Mouse (Mus musculus) embryonic facial prominence, embryonic 14.5 days (tissue): Measurements from ENCODE around the gene Nedd9. TPM values are rescaled to one million over a fixed set of nuclear protein-coding genes. Genes with fewer than 3 reads are reported as not detected.

Experiments
- ATAC-seq: fragments of 200-750 bp; cut with Nextera tagmentation; 2 replicates; pipeline ENCODE4 v1.8.0; 2017; ENCODE audit warnings: low read depth, moderate number of reproducible peaks, moderate TSS enrichment
- DNase-seq: peaks from one replicate; pipeline ENCODE4 v3.0.0-alpha.2; 2015; ENCODE audit warnings: low spot score
- H3K27ac ChIP-seq: fragments of 300-500 bp; sonication (generic); replicated peaks from 2 replicates; pipeline ENCODE4 v1.5.1; 2014; ENCODE audit warnings: low read depth, mild to moderate bottlenecking, low read length, moderate library complexity
- H3K27me3 ChIP-seq: fragments of 300-500 bp; sonication (generic); replicated peaks from 2 replicates; pipeline ENCODE4 v1.6.1; 2014; ENCODE audit warnings: low read length; ENCODE audit not compliant: control insufficient read depth, insufficient read depth
- H3K36me3 ChIP-seq: fragments of 300-500 bp; sonication (generic); 2 replicates; pipeline ENCODE4 v1.6.1; 2014; ENCODE audit warnings: low read length, mixed read lengths; ENCODE audit not compliant: control insufficient read depth, insufficient read depth
- H3K4me1 ChIP-seq: fragments of 300-500 bp; sonication (generic); 2 replicates; pipeline ENCODE4 v1.6.1; 2014; ENCODE audit warnings: antibody characterized with exemption, low read length; ENCODE audit not compliant: control insufficient read depth, insufficient read depth
- H3K4me2 ChIP-seq: fragments of 300-500 bp; sonication (generic); 2 replicates; pipeline ENCODE4 v1.6.1; 2014; ENCODE audit warnings: low read depth, mild to moderate bottlenecking, low read length, moderate library complexity, mixed read lengths
- H3K4me3 ChIP-seq: fragments of 300-500 bp; sonication (generic); 2 replicates; pipeline ENCODE4 v1.5.1; 2014; ENCODE audit warnings: low read depth, mild to moderate bottlenecking, low read length
- H3K9ac ChIP-seq: fragments of 300-500 bp; sonication (generic); 2 replicates; pipeline ENCODE4 v1.6.1; 2014; ENCODE audit warnings: low read depth, mild to moderate bottlenecking, low read length, moderate library complexity, mixed read lengths
- H3K9me3 ChIP-seq: fragments of 300-500 bp; sonication (generic); 2 replicates; pipeline ENCODE4 v1.6.1; 2016; ENCODE audit warnings: low read length; ENCODE audit not compliant: control insufficient read depth
- WGBS: fragments of 180-500 bp; shearing (Covaris S2); extraction: QIAGEN DNeasy Blood & Tissue Kit; methylation state at CpG from one replicate; pipeline ENCODE4 v1.1.7; 2014; 5-methylcytosine and 5-hydroxymethylcytosine counted together
- polyA plus RNA-seq: library from polyadenylated mRNA; unstranded; fragments of >200 nt; fragmentation: Nextera tagmentation; extraction: Ambion mirVana; gene quantifications from 2 replicates; pipeline ENCODE4 v1.2.1, GENCODE M21; 2014

Nedd9 gene
- polyA plus RNA-seq, 1 experiment from 2014 or later, result 31.1 TPM

DNA sequence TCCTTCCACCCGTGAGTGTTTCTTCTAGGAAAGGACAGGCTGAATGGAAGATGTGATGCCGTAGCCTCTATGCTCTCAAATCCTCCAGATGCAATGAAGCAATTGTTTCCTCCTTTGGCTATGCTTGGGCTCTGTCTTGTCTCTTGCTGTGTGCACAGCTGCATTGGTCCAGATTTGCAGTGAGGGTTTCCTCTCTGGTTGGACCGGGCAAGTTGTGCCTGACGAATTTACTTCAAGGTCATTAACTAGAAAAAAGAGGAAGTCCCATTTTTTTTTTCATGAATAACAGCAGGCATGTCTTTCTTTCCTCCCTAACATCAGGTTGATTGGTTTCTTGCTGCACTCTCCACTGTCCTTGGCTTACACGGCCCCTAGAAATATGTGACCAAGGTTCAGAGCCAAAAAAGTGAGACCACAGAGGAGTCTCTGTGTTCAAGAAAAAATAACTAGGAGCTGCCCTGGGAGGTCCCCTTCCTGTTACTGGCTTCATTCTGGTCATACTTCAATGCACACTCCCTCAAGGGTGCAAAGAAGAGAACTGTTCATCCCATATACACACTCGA is 84.6 kb downstream of the Nedd9 start:
- no peaks in the 10 kb centered on the region for H3K36me3 ChIP-seq
- H3K9me3 ChIP-seq, result no peaks in the 10 kb centered on the region
- 45% methylated on average over 6 of the region's 6 CpGs for WGBS
- H3K27ac ChIP-seq, result no peak overlapping the region
- DNase-seq, result no peak
- no peak for ATAC-seq
- no peak overlapping the region for H3K4me2 ChIP-seq
- H3K9ac ChIP-seq, result no peak overlapping the region
- H3K4me3 ChIP-seq, result no peak overlapping the region
- no peaks in the 10 kb centered on the region for H3K27me3 ChIP-seq
- 0 out of 2 replicates have a peak, but pooled peaks cover 2% of the 10 kb centered on the region for H3K4me1 ChIP-seq

DNA sequence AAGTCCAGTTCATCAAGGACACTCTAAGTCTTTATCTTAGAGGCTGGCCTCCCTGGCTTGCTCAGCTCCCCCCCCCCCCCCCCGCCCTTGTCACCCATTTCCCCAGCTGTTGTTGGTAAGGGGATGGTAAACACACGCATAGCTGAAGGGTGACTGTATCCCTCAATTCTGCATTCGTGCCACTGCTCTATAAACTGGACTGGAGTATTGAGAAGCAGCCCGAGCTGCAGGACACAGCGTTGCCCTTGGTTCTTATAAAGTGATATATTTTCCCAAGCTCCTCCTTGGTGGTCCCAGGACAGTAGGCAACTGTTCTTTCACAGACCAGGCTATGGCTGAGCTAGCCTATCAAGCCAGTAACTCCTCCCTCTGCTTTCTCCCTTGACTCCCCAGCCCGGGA is 85.4 kb downstream of the Nedd9 start:
- DNase-seq (no peak), ATAC-seq (no peak)
- Histone ChIP-seq H3K4me1 (0 out of 2 replicates have a peak, but pooled peaks cover 2% of the 10 kb centered on the region), H3K27me3 (no peaks in the 10 kb centered on the region), H3K4me3 (no peak overlapping the region), H3K4me2 (no peak overlapping the region), H3K36me3 (no peaks in the 10 kb centered on the region), H3K27ac (no peak overlapping the region), H3K9me3 (no peaks in the 10 kb centered on the region), H3K9ac (no peak overlapping the region)
- 77% methylated on average over 5 of the region's 6 CpGs for WGBS

DNA sequence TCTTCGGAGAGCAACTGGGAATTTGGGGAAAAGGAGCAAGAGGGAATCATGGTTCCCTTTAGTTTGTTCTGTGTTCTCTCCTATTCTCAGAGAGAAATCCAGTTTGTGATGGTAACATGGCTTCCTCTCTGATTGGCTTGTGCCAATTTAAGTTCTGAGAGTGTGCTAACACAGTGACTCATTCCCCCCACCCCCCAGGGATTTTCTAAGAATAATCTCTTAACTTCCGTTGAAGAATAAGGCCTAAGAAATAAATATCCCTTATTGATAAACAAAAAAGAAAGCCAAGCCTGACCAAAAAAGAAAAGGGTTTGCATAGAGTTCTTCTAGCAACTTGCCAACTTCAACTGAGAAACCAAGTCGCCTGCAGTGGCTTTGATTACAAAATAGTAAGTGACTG is 86.9 kb downstream of the Nedd9 start:
- Histone ChIP-seq H3K9ac (no peak overlapping the region), H3K4me1 (0 out of 2 replicates have a peak, but pooled peaks cover 2% of the 10 kb centered on the region), H3K9me3 (no peaks in the 10 kb centered on the region), H3K36me3 (no peaks in the 10 kb centered on the region), H3K4me2 (no peak overlapping the region), H3K4me3 (no peak overlapping the region), H3K27me3 (no peaks in the 10 kb centered on the region), H3K27ac (no peak overlapping the region)
- DNase-seq, result no peak
- WGBS, result 78% methylated on average over 3 of the region's 3 CpGs
- no peak for ATAC-seq

DNA sequence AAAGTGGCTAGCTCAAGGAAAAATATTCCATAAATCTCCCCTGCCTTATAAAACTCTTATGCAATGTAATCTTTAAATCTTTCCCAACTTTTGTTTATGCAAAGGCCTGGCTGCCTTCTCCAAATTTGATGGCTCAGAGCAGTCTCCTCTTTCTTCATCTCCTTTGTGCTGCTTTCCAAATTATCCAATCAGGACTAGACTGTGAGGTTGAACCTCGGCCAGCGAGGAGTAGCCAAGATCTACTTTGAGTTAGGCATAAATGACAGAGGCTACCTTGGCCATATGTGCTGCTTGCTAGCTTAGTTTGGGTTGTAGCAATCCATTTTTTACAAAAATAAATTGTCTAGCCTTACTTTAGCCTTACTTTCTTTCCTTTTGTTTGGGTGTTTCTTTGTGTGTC is 95.0 kb downstream of the Nedd9 start:
- no peaks in the 10 kb centered on the region for H3K27me3 ChIP-seq
- no peak overlapping the region for H3K27ac ChIP-seq
- no peaks in the 10 kb centered on the region for H3K36me3 ChIP-seq
- no peaks in the 10 kb centered on the region for H3K4me1 ChIP-seq
- no peak overlapping the region for H3K4me3 ChIP-seq
- H3K4me2 ChIP-seq, result no peak overlapping the region
- H3K9ac ChIP-seq, result no peak overlapping the region
- no peak for ATAC-seq
- no peak for DNase-seq
- H3K9me3 ChIP-seq, result no peaks in the 10 kb centered on the region
- WGBS, result 84% methylated on average over 2 of the region's 2 CpGs

DNA sequence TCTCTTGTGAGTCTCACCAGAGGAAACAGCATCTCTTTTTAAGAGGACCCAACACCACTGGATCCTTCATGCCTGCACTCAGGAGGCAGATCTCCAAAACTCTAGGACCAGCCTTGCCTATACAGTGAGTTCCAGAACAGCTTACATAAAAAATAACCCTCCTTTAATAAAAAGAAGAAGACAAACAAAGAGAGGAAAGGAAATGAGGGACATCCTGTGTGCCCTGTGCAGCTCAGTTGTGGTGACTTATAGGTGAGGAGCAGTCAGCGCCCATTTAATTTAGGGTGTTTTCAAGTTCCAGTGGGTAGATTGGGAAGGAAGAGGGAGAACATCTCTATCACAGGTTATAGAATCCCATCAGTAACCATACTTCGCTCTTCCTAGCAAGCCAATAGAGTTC is 96.5 kb downstream of the Nedd9 start:
- Histone ChIP-seq H3K27me3 (no peaks in the 10 kb centered on the region), H3K4me1 (0 out of 2 replicates have a peak, but pooled peaks cover 3% of the 10 kb centered on the region), H3K4me2 (no peak overlapping the region), H3K4me3 (no peak overlapping the region), H3K27ac (no peak overlapping the region), H3K36me3 (no peaks in the 10 kb centered on the region), H3K9me3 (no peaks in the 10 kb centered on the region), H3K9ac (no peak overlapping the region)
- WGBS, result 91% methylated on average over 2 of the region's 2 CpGs
- ATAC-seq, result no peak
- no peak for DNase-seq

DNA sequence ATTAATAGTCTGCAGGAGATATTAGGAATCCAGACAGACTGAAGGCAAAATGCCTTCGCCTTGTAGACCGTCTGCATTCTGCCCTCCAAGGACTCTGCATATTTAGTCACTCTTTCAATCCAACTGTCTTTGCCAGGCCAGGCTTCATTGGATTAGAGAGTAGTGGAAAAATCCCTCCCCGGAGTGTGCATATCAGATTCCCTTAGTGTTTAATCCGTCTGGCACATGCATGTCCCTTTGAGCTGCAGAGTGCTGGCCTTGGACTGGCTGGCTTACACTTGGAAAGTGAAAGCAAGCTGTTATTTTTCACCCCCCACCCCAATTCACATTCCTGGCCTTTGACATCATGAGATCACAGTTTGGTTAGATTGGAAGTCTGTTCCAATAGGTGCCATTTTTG is 100.6 kb downstream of the Nedd9 start:
- 15% methylated on average over 4 of the region's 4 CpGs for WGBS
- DNase-seq, result peak; percentile 82
- Histone ChIP-seq H3K9ac (no peak overlapping the region), H3K9me3 (no peaks in the 10 kb centered on the region), H3K36me3 (no peaks in the 10 kb centered on the region), H3K4me1 (0 out of 2 replicates have a peak, but pooled peaks cover 4% of the 10 kb centered on the region), H3K27me3 (no peaks in the 10 kb centered on the region), H3K27ac (no peak overlapping the region), H3K4me2 (no peak overlapping the region), H3K4me3 (no peak overlapping the region)
- peak; percentile 65 for ATAC-seq

DNA sequence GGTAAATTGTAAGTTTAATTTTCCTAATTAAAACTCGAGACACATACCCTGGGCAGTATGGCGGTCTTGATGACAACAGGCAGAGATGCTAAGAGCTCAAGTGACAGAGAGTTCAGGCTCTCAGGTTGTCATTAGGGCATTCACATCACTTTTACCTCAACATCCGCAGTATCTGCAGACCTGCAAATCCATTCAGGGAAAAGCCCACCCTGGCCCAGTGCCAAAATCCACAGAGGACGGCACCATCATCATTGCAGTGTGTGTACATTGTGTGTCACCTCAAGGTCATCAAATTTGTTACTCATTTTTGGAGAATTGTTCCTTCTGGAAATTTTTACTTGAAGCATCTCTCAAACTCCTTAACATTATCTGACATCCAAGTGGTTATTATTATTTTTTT is 102.3 kb downstream of the Nedd9 start:
- Histone ChIP-seq H3K4me1 (0 out of 2 replicates have a peak, but pooled peaks cover 4% of the 10 kb centered on the region), H3K9ac (no peak overlapping the region), H3K27me3 (no peaks in the 10 kb centered on the region), H3K4me2 (no peak overlapping the region), H3K4me3 (no peak overlapping the region), H3K36me3 (no peaks in the 10 kb centered on the region), H3K9me3 (no peaks in the 10 kb centered on the region), H3K27ac (no peak overlapping the region)
- ATAC-seq (no peak), DNase-seq (no peak)
- 58% methylated on average over 4 of the region's 4 CpGs for WGBS

DNA sequence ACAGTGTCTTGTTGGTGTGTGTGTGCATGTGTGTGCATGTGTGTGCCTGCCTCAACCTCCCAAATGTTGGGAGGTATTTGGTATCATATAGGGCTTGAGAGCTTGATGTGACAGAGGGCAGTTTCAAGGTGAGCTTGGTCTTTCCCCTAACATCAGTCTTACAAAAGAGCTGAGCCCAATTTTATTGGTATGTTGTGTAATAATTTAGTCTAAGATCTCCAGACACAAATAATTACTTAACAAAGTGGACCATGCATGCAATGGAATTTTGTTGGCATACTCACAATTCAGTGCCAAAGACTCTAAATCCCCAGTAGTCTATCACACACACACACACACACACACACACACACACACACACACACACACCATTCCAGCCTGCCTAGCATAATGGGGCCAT is 104.5 kb downstream of the Nedd9 start:
- 0 out of 2 replicates have a peak, but pooled peaks cover 4% of the 10 kb centered on the region for H3K4me1 ChIP-seq
- no peak overlapping the region for H3K27ac ChIP-seq
- no peaks in the 10 kb centered on the region for H3K9me3 ChIP-seq
- no peaks in the 10 kb centered on the region for H3K27me3 ChIP-seq
- ATAC-seq (no peak), DNase-seq (no peak)
- H3K4me2 ChIP-seq, result no peak overlapping the region
- H3K4me3 ChIP-seq, result no peak overlapping the region
- H3K9ac ChIP-seq, result no peak overlapping the region
- no peaks in the 10 kb centered on the region for H3K36me3 ChIP-seq

DNA sequence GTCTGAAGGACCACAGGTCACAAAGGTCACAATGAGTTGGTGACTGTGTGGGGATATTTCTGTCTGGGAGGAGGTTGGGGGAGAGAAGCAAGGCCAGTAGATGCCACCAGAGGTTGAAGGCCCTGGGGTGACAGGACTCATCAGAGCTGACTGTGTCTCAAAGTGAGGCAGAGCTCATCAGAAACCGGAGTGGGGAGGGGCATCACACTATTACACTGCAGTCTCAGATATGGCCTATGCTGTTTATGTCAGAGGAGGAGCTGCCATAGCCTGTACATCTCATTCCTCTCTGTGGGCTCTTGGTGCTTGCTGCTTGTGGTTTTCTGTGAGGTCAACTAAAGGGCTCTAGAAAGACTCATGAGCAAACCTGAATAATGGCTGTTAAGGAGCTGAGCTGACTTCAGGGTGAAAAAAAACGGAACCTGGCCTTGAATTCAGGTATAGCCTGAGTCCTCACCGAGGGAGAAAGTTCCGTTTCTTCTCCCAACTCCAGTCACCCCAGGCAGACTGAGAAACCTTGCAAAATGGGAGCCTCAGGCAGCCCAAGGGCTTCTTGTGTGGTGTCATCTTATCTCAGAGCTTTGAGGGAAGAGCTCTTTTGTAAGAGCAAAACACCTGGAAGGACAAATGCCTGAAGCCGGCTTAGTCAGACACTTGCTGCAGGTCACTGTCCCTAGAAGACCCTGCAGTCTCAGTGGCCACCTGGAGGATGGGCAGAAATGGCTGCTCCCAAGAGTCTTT is 105.2 kb downstream of the Nedd9 start:
- DNase-seq (no peak), ATAC-seq (no peak)
- H3K9ac ChIP-seq, result no peak overlapping the region
- H3K27me3 ChIP-seq, result no peaks in the 10 kb centered on the region
- no peaks in the 10 kb centered on the region for H3K36me3 ChIP-seq
- WGBS, result 77% methylated on average over 5 of the region's 5 CpGs
- H3K4me1 ChIP-seq, result 0 out of 2 replicates have a peak, but pooled peaks cover 4% of the 10 kb centered on the region
- no peak overlapping the region for H3K27ac ChIP-seq
- no peak overlapping the region for H3K4me3 ChIP-seq
- H3K9me3 ChIP-seq, result no peaks in the 10 kb centered on the region
- no peak overlapping the region for H3K4me2 ChIP-seq
